Mouse (Mus musculus) C2C12 (cell line): ENCODE measurements around the gene Tbk1. TPM values are rescaled to one million over a fixed set of nuclear protein-coding genes. Genes with fewer than 3 reads are reported as not detected.

ENCODE experiments used
- H3K27me3 ChIP-seq: one replicate; pipeline ENCODE4 v1.6.1; 2011; ENCODE audit not compliant: control insufficient read depth, insufficient read depth, insufficient read length
- H3K36me3 ChIP-seq: one replicate; pipeline ENCODE4 v1.6.1; 2011; ENCODE audit not compliant: control insufficient read depth, insufficient read depth
- H3K4me3 ChIP-seq: one replicate; pipeline ENCODE4 v1.5.1; 2011; ENCODE audit warnings: mild to moderate bottlenecking, control low read depth; ENCODE audit not compliant: poor library complexity, insufficient read depth, severe bottlenecking
- H3K79me2 ChIP-seq: one replicate; pipeline ENCODE4 v1.6.1; 2011; ENCODE audit not compliant: control insufficient read depth, insufficient read depth
- H3K79me3 ChIP-seq: one replicate; pipeline ENCODE4 v1.6.1; 2011; ENCODE audit warnings: low read depth, control low read depth
- H3ac ChIP-seq: one replicate; pipeline ENCODE3; 2011; ENCODE audit warnings: low read depth; ENCODE audit not compliant: control insufficient read depth, insufficient read length
- CEBPB ChIP-seq: IDR thresholded peaks from one replicate; pipeline ENCODE4 v1.6.1; 2011; ENCODE audit warnings: low read depth, mild to moderate bottlenecking, control low read depth, moderate library complexity
- CTCF ChIP-seq: IDR thresholded peaks from one replicate; pipeline ENCODE4 v1.5.1; 2011; ENCODE audit not compliant: control insufficient read depth, insufficient read depth, insufficient read length
- FOSL1 ChIP-seq: IDR thresholded peaks from one replicate; pipeline ENCODE4 v1.8.0; 2011; ENCODE audit warnings: mild to moderate bottlenecking, low read length; ENCODE audit not compliant: poor library complexity, insufficient read depth, severe bottlenecking
- MAX ChIP-seq: IDR thresholded peaks from one replicate; pipeline ENCODE4 v1.6.1; 2011; ENCODE audit warnings: mild to moderate bottlenecking, control low read depth
- MYOD1 ChIP-seq: IDR thresholded peaks from one replicate; pipeline ENCODE4 v1.6.1; 2011; ENCODE audit warnings: low read depth; ENCODE audit not compliant: control insufficient read depth, insufficient read length
- MYOG ChIP-seq: IDR thresholded peaks from one replicate; pipeline ENCODE4 v1.6.1; 2011; ENCODE audit not compliant: control insufficient read depth, insufficient read length; ENCODE audit errors: extremely low read depth
- USF1 ChIP-seq: IDR thresholded peaks from one replicate; pipeline ENCODE4 v1.6.1; 2011; ENCODE audit warnings: low read depth, mild to moderate bottlenecking, control low read depth, moderate library complexity
- polyA plus RNA-seq: library from polyadenylated mRNA; unstranded; fragments of >200 nt; fragmentation: generic; extraction: Trizol; gene quantifications from one replicate; pipeline ENCODE4 v1.2.1, GENCODE M21; 2012; ENCODE audit warnings: missing spikeins

The Tbk1 gene
- polyA plus RNA-seq, 1 experiment = 10.7 TPM

- Histone ChIP-seq H3K79me2 (no peaks in the 10 kb centered on the region), H3K4me3 (no peak overlapping the region), H3K36me3 (no peaks in the 10 kb centered on the region), H3ac (no peak overlapping the region), H3K27me3 (no peaks in the 10 kb centered on the region), H3K79me3 (no peaks in the 10 kb centered on the region)
- TF ChIP-seq CEBPB (no peak), MAX (no peak), MYOG (no peak), USF1 (no peak), CTCF (peak; percentile 64), FOSL1 (no peak), MYOD1 (no peak)
These were observed 70.5 kb downstream of the Tbk1 start for GRCm38 (mm10) chr10:121516008-121516600.

- no peaks in the 10 kb centered on the region for H3K79me2 ChIP-seq
- no peak overlapping the region for H3K4me3 ChIP-seq
- H3K36me3 ChIP-seq = no peaks in the 10 kb centered on the region
- H3K27me3 ChIP-seq = no peaks in the 10 kb centered on the region
- H3K79me3 ChIP-seq = no peaks in the 10 kb centered on the region
- H3ac ChIP-seq = no peak overlapping the region
- TF ChIP-seq MYOD1 (no peak), USF1 (no peak), FOSL1 (no peak), CEBPB (no peak), CTCF (no peak), MYOG (no peak), MAX (no peak)
These were observed 76.6 kb downstream of the Tbk1 start for GRCm38 (mm10) chr10:121509751-121510643.

- H3K27me3 ChIP-seq = no peaks in the 10 kb centered on the region
- no peaks in the 10 kb centered on the region for H3K36me3 ChIP-seq
- H3K4me3 ChIP-seq = no peak overlapping the region
- TF ChIP-seq USF1 (no peak), MYOG (no peak), CTCF (no peak), MYOD1 (no peak), FOSL1 (no peak), CEBPB (no peak), MAX (no peak)
- no peaks in the 10 kb centered on the region for H3K79me2 ChIP-seq
- no peak overlapping the region for H3ac ChIP-seq
- H3K79me3 ChIP-seq = no peaks in the 10 kb centered on the region
These were observed 78.6 kb downstream of the Tbk1 start for GRCm38 (mm10) chr10:121507755-121508544.

- H3K79me3 ChIP-seq = no peaks in the 10 kb centered on the region
- no peaks in the 10 kb centered on the region for H3K27me3 ChIP-seq
- TF ChIP-seq MYOG (no peak), MYOD1 (no peak), FOSL1 (no peak), CEBPB (no peak), USF1 (no peak)
- no peak overlapping the region for H3K4me3 ChIP-seq
- no peaks in the 10 kb centered on the region for H3K79me2 ChIP-seq
- no peak overlapping the region for H3ac ChIP-seq
- no peaks in the 10 kb centered on the region for H3K36me3 ChIP-seq
These were observed 79.6 kb downstream of the Tbk1 start for GRCm38 (mm10) chr10:121506731-121507583.

GRCm38 (mm10) chr10:121505929-121506328, 80.7 kb downstream of the Tbk1 start:
- no peak overlapping the region for H3ac ChIP-seq
- no peak overlapping the region for H3K4me3 ChIP-seq
- no peak for TF ChIP-seq CTCF
- TF ChIP-seq MAX = no peak
- TF ChIP-seq USF1 = no peak
- TF ChIP-seq FOSL1 = no peak
- TF ChIP-seq CEBPB = no peak
- no peak for TF ChIP-seq MYOD1
- no peak for TF ChIP-seq MYOG
- H3K79me2 ChIP-seq = no peaks in the 10 kb centered on the region
- no peaks in the 10 kb centered on the region for H3K79me3 ChIP-seq
- H3K36me3 ChIP-seq = no peaks in the 10 kb centered on the region
- no peaks in the 10 kb centered on the region for H3K27me3 ChIP-seq
